Mouse (Mus musculus) neutrophil, adult 5-6 weeks (primary cell): ENCODE data around the gene Tha1. TPM values are rescaled to one million over a fixed set of nuclear protein-coding genes. Genes with fewer than 3 reads are reported as not detected.

ENCODE experiments used
- total RNA-seq: library from RNA; stranded (forward); fragments of 200-1000 nt; gene quantifications from 2 replicates; pipeline ENCODE4 v1.2.3, GENCODE M21; 2017

Gene Tha1
- total RNA-seq, 1 experiment from 2014 or later, result 3.6 TPM

Other genes with a start within 250 kb of the Tha1 start
- gene Tnrc6c, start 219.2 kb downstream of the Tha1 start, total RNA-seq, result 60.0 and 60.8 TPM in 2 replicates
- 21.6 and 23.1 TPM in 2 replicates for gene Tmc8, start 91.4 kb downstream of the Tha1 start, total RNA-seq
- gene Tmc6, start 91.3 kb downstream of the Tha1 start, total RNA-seq, result 73.8 and 95.0 TPM in 2 replicates
- gene 6030468B19Rik, start 75.8 kb downstream of the Tha1 start, total RNA-seq, result 0.58 and 0.86 TPM in 2 replicates
- 3.9 and 8.8 TPM in 2 replicates for gene Gm20708, start 63.8 kb downstream of the Tha1 start, total RNA-seq
- gene Syngr2, start 63.8 kb downstream of the Tha1 start, total RNA-seq, result 80.2 and 108 TPM in 2 replicates
- 10.4 and 11.9 TPM in 2 replicates for gene Afmid, start 47.6 kb downstream of the Tha1 start, total RNA-seq
- 9.0 and 12.4 TPM in 2 replicates for gene Tk1, start 47.4 kb downstream of the Tha1 start, total RNA-seq
- gene Birc5, start 24.2 kb downstream of the Tha1 start, total RNA-seq, result 0.47 and 0.49 TPM in 2 replicates
- gene Tmem235, start 12.7 kb downstream of the Tha1 start, total RNA-seq, result not detected in 2 replicates
- gene Socs3, start 96.6 kb upstream of the Tha1 start, total RNA-seq, result 252 and 268 TPM in 2 replicates
- 51.2 and 58.3 TPM in 2 replicates for gene Pgs1, start 112.8 kb upstream of the Tha1 start, total RNA-seq